Comparison of ENCODE assay signal across 20 mouse cellular contexts in the genomic region with DNA sequence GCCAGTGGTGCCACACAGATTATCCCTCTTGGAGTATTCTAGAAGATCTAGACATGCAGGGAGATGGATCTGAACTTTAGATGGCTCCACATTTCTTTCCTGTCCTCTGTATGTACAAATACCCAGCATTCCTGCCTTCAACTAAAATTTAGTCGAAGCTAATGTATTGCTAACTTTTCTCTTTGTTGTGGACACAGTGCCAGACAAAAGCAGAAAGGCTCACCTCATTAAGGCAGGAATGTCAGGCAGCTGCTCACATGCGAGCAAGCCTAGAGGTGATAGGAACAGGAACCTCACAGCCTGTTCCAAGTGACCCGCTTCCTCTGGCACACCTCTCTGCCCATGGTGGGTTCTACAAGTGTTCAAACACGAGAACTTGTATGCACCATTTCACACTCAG. TPM values are rescaled to one million over a fixed set of nuclear protein-coding genes. Genes with fewer than 3 reads are reported as not detected.
"Had no signal": no experiment of that assay in that cellular context is flagged by ENCODE, and none has a peak within 500 bp of the region (broad histone marks: within the 10 kb centered on the region; RNA-seq: fewer than 3 reads in every experiment).

No protein-coding gene starts in this region.

- H3K4me3 ChIP-seq: liver, embryonic 15.5 days; lung, embryonic 15.5 days; midbrain, embryonic 10.5 days; midbrain, embryonic 12.5 days; myocyte; neural tube, embryonic 13.5 days; neural tube, embryonic 15.5 days; stomach, embryonic 15.5 days had no signal

- H3K9me3 ChIP-seq: liver, embryonic 15.5 days; lung, embryonic 15.5 days; midbrain, embryonic 10.5 days; midbrain, embryonic 12.5 days; neural tube, embryonic 13.5 days; neural tube, embryonic 15.5 days; stomach, embryonic 15.5 days had no signal

- H3K4me1 ChIP-seq: liver, embryonic 15.5 days; lung, embryonic 15.5 days; midbrain, embryonic 12.5 days; neural tube, embryonic 13.5 days; neural tube, embryonic 15.5 days; stomach, embryonic 15.5 days had no signal

- H3K4me2 ChIP-seq: liver, embryonic 15.5 days; lung, embryonic 15.5 days; midbrain, embryonic 12.5 days; neural tube, embryonic 13.5 days; neural tube, embryonic 15.5 days; stomach, embryonic 15.5 days had no signal

- H3K27ac ChIP-seq: liver, embryonic 15.5 days; lung, embryonic 15.5 days; midbrain, embryonic 10.5 days; midbrain, embryonic 12.5 days; neural tube, embryonic 13.5 days; neural tube, embryonic 15.5 days; stomach, embryonic 15.5 days; stomach, postnatal 0 days had no signal

- ATAC-seq: lung, postnatal 0 days; midbrain, embryonic 16.5 days had no signal

- H3K9ac ChIP-seq: liver, embryonic 15.5 days; lung, embryonic 15.5 days; midbrain, embryonic 12.5 days; neural tube, embryonic 13.5 days; neural tube, embryonic 15.5 days; stomach, embryonic 15.5 days had no signal

- H3K27me3 ChIP-seq: liver, embryonic 15.5 days; lung, embryonic 15.5 days; midbrain, embryonic 12.5 days; neural tube, embryonic 13.5 days; neural tube, embryonic 15.5 days; stomach, embryonic 15.5 days had no signal

- DNase-seq: lung, adult 18-20 months; lung, postnatal 4 days; thymus, adult 2 months; thymus, postnatal 25 days; thymus, postnatal 4 days had no signal

- H3K36me3 ChIP-seq: liver, embryonic 15.5 days; lung, embryonic 15.5 days; midbrain, embryonic 10.5 days; midbrain, embryonic 12.5 days; neural tube, embryonic 13.5 days; neural tube, embryonic 15.5 days; stomach, embryonic 15.5 days had no signal

RNA-seq across cellular contexts. Expression of a gene that starts 26.2 kb away (rescaled TPM):
- polyA plus RNA-seq: liver, embryonic 15.5 days; lung, embryonic 15.5 days; lung, postnatal 0 days; midbrain, embryonic 10.5 days; midbrain, embryonic 12.5 days; myocyte; neural tube, embryonic 11.5 days; neural tube, embryonic 13.5 days; spleen, adult 2 months; stomach, embryonic 15.5 days; testis, adult 2 months; thymus, adult 2 months; urinary bladder, adult 2 months had no signal
